Mouse (Mus musculus) myocyte (in vitro differentiated cells): ENCODE measurements around the gene Fam89b. TPM values are rescaled to one million over a fixed set of nuclear protein-coding genes. Genes with fewer than 3 reads are reported as not detected.

ENCODE experiments used
- H3K27me3 ChIP-seq: one replicate; pipeline ENCODE4 v1.6.1; 2011; ENCODE audit not compliant: control insufficient read depth, insufficient read depth, insufficient read length
- H3K36me3 ChIP-seq: one replicate; pipeline ENCODE4 v1.6.1; 2011; ENCODE audit not compliant: control insufficient read depth, insufficient read depth
- H3K4me2 ChIP-seq: one replicate; pipeline ENCODE4 v1.6.1; 2011; ENCODE audit warnings: low read depth, control low read depth
- H3K4me3 ChIP-seq: one replicate; pipeline ENCODE4 v1.5.1; 2011; ENCODE audit warnings: mild to moderate bottlenecking, control low read depth, moderate library complexity
- H3K79me2 ChIP-seq: one replicate; pipeline ENCODE4 v1.6.1; 2011; ENCODE audit not compliant: control insufficient read depth, insufficient read depth
- H3ac ChIP-seq: one replicate; pipeline ENCODE4 v1.6.1; 2011; ENCODE audit not compliant: control insufficient read depth, insufficient read length
- CEBPB ChIP-seq: IDR thresholded peaks from 2 replicates; pipeline ENCODE4 v1.6.1; 2011; ENCODE audit warnings: mild to moderate bottlenecking, moderate library complexity; ENCODE audit not compliant: poor library complexity, insufficient read depth, severe bottlenecking
- E2F4 ChIP-seq: IDR thresholded peaks from one replicate; pipeline ENCODE4 v1.6.1; 2011; ENCODE audit warnings: mild to moderate bottlenecking, control low read depth, moderate library complexity; ENCODE audit not compliant: insufficient read depth
- MAX ChIP-seq: IDR thresholded peaks from one replicate; pipeline ENCODE4 v1.6.1; 2011; ENCODE audit warnings: low read depth, mild to moderate bottlenecking, control low read depth
- MYOD1 ChIP-seq, 3 experiments: IDR thresholded peaks; one replicate each; pipeline ENCODE4 v1.6.1; 2011; ENCODE audit warnings: control low read depth in 2 of 3, low read depth in 2 of 3, mild to moderate bottlenecking in 2 of 3, moderate library complexity in 1 of 3; ENCODE audit not compliant: insufficient read length in 2 of 3, control insufficient read depth in 1 of 3
- MYOG ChIP-seq, 3 experiments: IDR thresholded peaks; one replicate each; pipeline ENCODE4 v1.6.1; 2011; ENCODE audit warnings: control low read depth in 2 of 3, low read depth in 2 of 3, mild to moderate bottlenecking in 2 of 3; ENCODE audit not compliant: insufficient read length in 2 of 3, control insufficient read depth in 1 of 3, insufficient read depth in 1 of 3
- POLR2A ChIP-seq: IDR thresholded peaks from one replicate; pipeline ENCODE4 v1.6.1; 2011; ENCODE audit warnings: low read depth, mild to moderate bottlenecking, control low read depth, moderate library complexity; ENCODE audit not compliant: insufficient read length
- POLR2AphosphoS2 ChIP-seq: IDR thresholded peaks from one replicate; pipeline ENCODE4 v1.6.1; 2011; ENCODE audit warnings: low read depth, control low read depth; ENCODE audit not compliant: insufficient read length
- REST ChIP-seq: IDR thresholded peaks from one replicate; pipeline ENCODE4 v1.6.1; 2011; ENCODE audit warnings: mild to moderate bottlenecking, control low read depth, moderate library complexity; ENCODE audit not compliant: insufficient read depth, insufficient read length
- SRF ChIP-seq: IDR thresholded peaks from one replicate; pipeline ENCODE4 v1.6.1; 2011; ENCODE audit warnings: low read depth; ENCODE audit not compliant: control insufficient read depth, insufficient read length
- TCF12 ChIP-seq: IDR thresholded peaks from one replicate; pipeline ENCODE4 v1.6.1; 2011; ENCODE audit warnings: mild to moderate bottlenecking, control low read depth; ENCODE audit not compliant: poor library complexity, insufficient read depth, severe bottlenecking
- TCF3 ChIP-seq: IDR thresholded peaks from one replicate; pipeline ENCODE4 v1.6.1; 2011; ENCODE audit warnings: low read depth, control low read depth; ENCODE audit not compliant: insufficient read length
- USF1 ChIP-seq: IDR thresholded peaks from one replicate; pipeline ENCODE4 v1.6.1; 2011; ENCODE audit warnings: low read depth, mild to moderate bottlenecking, control low read depth, moderate library complexity
- polyA plus RNA-seq: library from polyadenylated mRNA; unstranded; fragments of >200 nt; fragmentation: generic; extraction: Trizol; gene quantifications from one replicate; pipeline ENCODE4 v1.2.1, GENCODE M21; 2012; ENCODE audit warnings: missing spikeins

The Fam89b gene
- polyA plus RNA-seq, 1 experiment: 77.4 TPM

DNA sequence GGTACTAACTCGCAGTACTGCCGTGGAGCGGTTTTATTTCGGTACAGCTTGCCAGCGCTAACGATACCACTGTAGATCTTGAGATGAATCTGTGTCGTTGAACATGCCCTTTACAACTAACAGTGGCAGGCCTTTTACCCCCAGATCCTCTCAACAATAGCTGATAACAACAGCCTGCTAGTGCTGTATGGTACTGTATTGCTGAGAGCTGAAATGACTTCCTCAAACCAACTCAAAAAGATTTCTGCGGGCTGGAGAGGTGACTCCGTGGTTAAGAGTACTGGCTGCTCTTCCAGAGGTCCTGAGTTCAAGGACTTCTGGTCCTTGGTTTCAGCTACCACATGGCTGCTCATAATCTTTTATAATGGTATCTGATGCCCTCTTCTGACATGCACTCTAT is 4.9 kb upstream of the Fam89b start:
- Histone ChIP-seq H3ac (no peak overlapping the region), H3K27me3 (peaks cover 9% of the 10 kb centered on the region), H3K4me2 (no peak overlapping the region), H3K4me3 (no peak overlapping the region), H3K36me3 (no peaks in the 10 kb centered on the region), H3K79me2 (peaks cover 10% of the 10 kb centered on the region)
- no peak for TF ChIP-seq CEBPB
- TF ChIP-seq USF1: no peak
- no peak for TF ChIP-seq SRF
- TF ChIP-seq MAX: no peak
- no peak for TF ChIP-seq TCF12
- no peak for TF ChIP-seq POLR2AphosphoS2
- no peak for TF ChIP-seq REST
- TF ChIP-seq E2F4: no peak
- no peak for TF ChIP-seq TCF3

DNA sequence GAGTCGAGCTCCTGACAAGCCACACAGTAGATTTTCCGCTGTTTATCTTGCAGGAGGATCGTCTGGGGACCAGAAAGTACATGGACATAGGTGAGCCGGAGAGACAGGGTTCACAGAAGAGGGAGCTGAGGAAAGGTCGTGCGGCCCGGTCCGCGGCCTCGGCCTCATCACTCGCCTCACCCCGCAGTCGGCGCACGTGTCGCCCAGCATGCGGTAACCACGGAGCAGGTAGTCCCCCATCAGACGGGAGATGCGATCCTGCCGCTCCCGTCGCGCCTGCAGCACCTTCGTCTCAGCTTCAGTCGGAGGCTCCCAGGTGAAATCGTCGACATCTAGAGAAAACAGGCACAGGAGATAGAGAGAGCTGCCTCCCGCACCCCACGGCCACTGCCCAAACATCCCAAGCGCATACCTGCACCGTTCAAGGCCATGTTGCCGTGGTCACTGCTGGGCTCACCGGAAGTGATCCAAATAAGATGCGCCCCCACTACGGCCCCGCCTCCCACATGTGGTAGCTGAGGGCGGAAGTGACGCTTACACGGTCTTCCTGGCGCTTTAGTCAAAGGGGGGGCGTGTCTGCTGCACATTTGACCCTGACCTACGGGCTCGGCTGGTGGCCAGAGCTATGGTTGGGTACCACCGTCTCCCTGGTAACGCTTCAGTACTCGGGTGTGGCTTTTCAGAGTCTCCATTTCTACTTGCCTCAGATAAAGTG is 2.0 kb upstream of the Fam89b start:
- Histone ChIP-seq H3K4me2 (peak overlapping the region; percentile 92), H3K27me3 (peaks cover under 1% of the 10 kb centered on the region), H3ac (peak overlapping the region; percentile 27), H3K36me3 (no peaks in the 10 kb centered on the region), H3K4me3 (peak overlapping the region; percentile 61), H3K79me2 (peaks cover 38% of the 10 kb centered on the region)
- TF ChIP-seq SRF: peak; percentile 87
- peak; percentile 87 for TF ChIP-seq USF1
- peak in 1 of 3 experiments; percentile 26 for TF ChIP-seq MYOG (IDR thresholded peaks at IDR 0.05; ENCODE audit: control insufficient read depth in 1 of 3, insufficient read depth in 1 of 3, insufficient read length in 2 of 3, low read depth in 2 of 3)
- no peak for TF ChIP-seq CEBPB
- TF ChIP-seq POLR2A: peak; percentile 90
- no peak for TF ChIP-seq TCF3
- no peak for TF ChIP-seq TCF12
- TF ChIP-seq REST: no peak
- peak; percentile 86 for TF ChIP-seq POLR2AphosphoS2
- peak in 1 of 3 experiments; percentile 12 for TF ChIP-seq MYOD1 (IDR thresholded peaks at IDR 0.05; ENCODE audit: control insufficient read depth in 1 of 3, insufficient read length in 2 of 3, low read depth in 2 of 3)
- peak; percentile 17 for TF ChIP-seq MAX
- TF ChIP-seq E2F4: peak; percentile 87

DNA sequence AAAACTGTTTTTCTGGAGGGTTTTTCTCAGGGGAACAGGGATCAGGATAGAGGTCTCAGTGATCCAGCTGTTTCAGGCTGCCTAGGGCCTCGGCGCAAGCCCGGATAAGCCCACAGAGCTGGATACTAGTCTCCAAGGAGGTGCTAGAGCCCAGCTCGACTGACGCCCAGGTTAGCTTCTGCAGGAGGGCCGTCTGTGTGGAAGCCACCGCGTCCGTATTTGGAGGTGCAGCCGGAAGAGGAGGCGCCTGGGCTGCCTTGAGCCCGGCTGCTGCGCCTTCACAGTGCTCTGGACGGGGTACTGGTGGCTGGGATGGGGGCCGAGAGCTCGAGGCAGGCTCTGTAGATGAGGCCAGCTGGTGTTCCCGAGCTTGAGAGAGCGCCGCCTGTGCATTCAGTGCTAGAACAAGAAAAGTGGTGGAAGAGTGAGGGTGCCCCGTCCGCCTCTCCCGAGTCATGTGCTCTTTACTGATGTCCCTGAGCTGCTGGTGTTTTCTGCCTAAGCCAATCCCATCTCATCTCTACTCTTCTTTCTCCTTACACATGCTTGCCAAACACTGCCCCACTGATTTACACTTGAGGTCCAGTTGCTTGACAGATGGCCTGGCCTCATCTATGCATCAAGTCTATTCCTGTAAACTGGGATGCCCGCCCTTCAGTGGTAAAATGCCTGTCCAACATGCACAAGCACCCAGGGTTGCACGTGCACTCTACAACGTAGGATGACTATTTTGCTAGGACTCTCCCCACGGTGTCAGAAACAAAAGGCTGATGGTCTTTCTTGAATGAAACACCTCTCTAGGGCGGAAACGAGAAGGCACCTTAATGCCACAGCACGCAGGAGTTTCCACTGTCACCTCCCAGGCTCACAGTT is 1.1 kb upstream of the Fam89b start:
- Histone ChIP-seq H3K79me2 (peaks cover 46% of the 10 kb centered on the region), H3ac (peak overlapping the region; percentile 27), H3K27me3 (no peaks in the 10 kb centered on the region), H3K36me3 (no peaks in the 10 kb centered on the region), H3K4me3 (peak overlapping the region; percentile 61), H3K4me2 (peak overlapping the region; percentile 92)
- TF ChIP-seq POLR2AphosphoS2: no peak
- TF ChIP-seq SRF: no peak
- TF ChIP-seq MYOD1 (IDR thresholded peaks at IDR 0.05; ENCODE audit: control insufficient read depth in 1 of 3, insufficient read length in 2 of 3, low read depth in 2 of 3): no peak
- TF ChIP-seq TCF12: no peak

DNA sequence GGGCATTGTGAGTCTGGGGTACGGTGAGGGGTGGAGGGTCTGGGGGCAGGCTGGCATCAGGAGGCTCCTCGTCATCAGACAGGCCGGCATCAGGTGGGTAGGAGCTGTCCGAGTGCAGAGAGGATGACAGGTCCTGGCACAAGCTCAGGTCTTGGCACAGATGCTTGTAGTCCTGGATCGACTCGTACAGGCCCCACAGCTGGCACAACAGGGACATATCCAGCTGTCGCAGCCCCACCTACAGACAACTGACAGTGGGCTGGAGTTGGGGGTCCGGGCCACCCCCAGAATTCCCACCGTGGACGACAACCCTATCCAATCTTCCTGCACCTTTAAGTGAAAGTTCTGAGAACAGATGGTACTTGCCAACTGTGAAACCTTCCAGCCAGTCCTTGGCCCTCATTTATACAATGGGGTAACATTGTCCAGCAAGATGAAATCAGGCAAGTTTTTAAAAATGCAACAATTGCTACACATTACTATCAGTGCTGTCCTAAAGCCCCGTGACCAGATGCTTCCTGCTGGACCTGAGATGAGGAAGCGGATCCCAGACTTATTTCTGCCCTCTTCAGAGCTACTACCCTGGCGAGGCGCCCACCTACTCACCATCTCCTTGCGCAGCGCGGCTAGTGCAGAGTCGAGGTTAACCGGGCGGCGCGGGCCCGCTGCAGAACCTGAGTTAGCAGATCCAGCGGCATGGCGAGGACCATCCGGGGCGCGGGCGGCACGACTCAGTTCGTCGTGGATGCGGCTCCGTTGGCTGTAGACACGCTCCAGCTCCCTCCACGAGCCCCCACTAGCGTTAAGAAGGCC is 616 bp downstream of the Fam89b start:
- H3ac ChIP-seq: peak overlapping the region; percentile 63
- peak overlapping the region; percentile 97 for H3K4me2 ChIP-seq
- H3K36me3 ChIP-seq: peaks cover 3% of the 10 kb centered on the region
- no peaks in the 10 kb centered on the region for H3K27me3 ChIP-seq
- H3K79me2 ChIP-seq: peaks cover 55% of the 10 kb centered on the region
- TF ChIP-seq TCF12 (no peak), TCF3 (no peak), SRF (no peak), POLR2A (no peak), MYOD1 (IDR thresholded peaks at IDR 0.05; ENCODE audit: control insufficient read depth in 1 of 3, insufficient read length in 2 of 3, low read depth in 2 of 3) (peak in 1 of 3 experiments; percentile 32), POLR2AphosphoS2 (peak; percentile 87), CEBPB (no peak), MYOG (IDR thresholded peaks at IDR 0.05; ENCODE audit: control insufficient read depth in 1 of 3, insufficient read depth in 1 of 3, insufficient read length in 2 of 3, low read depth in 2 of 3) (peak in 2 of 3 experiments; percentile 14 to 48)
- peak overlapping the region; percentile 93 for H3K4me3 ChIP-seq
